ENCODE assay signal across 1 mouse cellular context in the genomic region with DNA sequence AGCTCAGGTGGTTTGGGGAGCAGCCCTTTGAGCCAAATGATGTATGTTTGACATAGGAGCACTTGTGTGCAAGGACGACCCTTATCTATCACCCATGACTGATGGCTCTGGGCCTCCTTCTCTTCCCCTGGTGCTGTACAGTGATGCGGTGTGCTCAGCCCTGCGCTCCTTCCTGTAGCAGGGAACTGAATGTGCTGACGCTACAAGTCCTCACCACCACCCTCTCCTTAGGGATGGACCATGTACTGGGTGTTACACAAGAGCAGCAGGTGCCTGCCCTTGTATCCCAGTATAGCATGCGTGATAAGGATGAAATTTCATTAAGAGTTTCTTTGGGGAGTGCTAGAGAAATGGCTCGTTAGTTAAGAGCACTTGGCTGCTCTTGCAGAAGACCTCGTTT.
TF ChIP-seq lines count a peak whose summit lies in the region.

No protein-coding gene starts in this region.

TF ChIP-seq in CH12.LX, 34 proteins besides CTCF, POLR2A, EP300 and RAD21:
- TF ChIP-seq JUND (conservative IDR thresholded peaks at IDR 0.05; ENCODE audit: low read depth, low read length) (no peak), POLR2AphosphoS2 (IDR thresholded peaks at IDR 0.05; ENCODE audit: low read depth, low read length) (0 out of 2 replicates have a peak, but pooled peaks have one; percentile 48)
